Mouse (Mus musculus) intestine, embryonic 15.5 days (tissue): ENCODE measurements at regions not wholly inside any gene's neighbourhood (a gene's known extent, or its start where the extent isn't known, plus 50 kb on each side); places are given as distances from the start of the nearest gene placed in this dataset.
A peak's percentile ranks its signal among the peaks of the same experiment; 100 is the strongest.

Experiments
- ATAC-seq: fragments of 200-750 bp; cut with Nextera tagmentation; 2 replicates; pipeline ENCODE4 v1.8.0; 2017; ENCODE audit warnings: moderate TSS enrichment, moderate library complexity
- H3K27ac ChIP-seq: fragments of 300-500 bp; sonication (generic); 2 replicates; pipeline ENCODE4 v1.5.1; 2015; ENCODE audit warnings: mild to moderate bottlenecking, inconsistent platforms
- H3K27me3 ChIP-seq: fragments of 300-500 bp; sonication (generic); replicated peaks from 2 replicates; pipeline ENCODE4 v1.6.1; 2015; ENCODE audit warnings: inconsistent platforms
- H3K36me3 ChIP-seq: fragments of 300-500 bp; sonication (generic); 2 replicates; pipeline ENCODE4 v1.6.1; 2015; ENCODE audit warnings: inconsistent platforms
- H3K4me1 ChIP-seq: fragments of 300-500 bp; sonication (generic); replicated peaks from 2 replicates; pipeline ENCODE4 v1.6.1; 2015; ENCODE audit warnings: inconsistent platforms
- H3K4me2 ChIP-seq: fragments of 300-500 bp; sonication (generic); replicated peaks from 2 replicates; pipeline ENCODE4 v1.6.1; 2015; ENCODE audit warnings: mild to moderate bottlenecking, inconsistent platforms
- H3K4me3 ChIP-seq: fragments of 300-500 bp; sonication (generic); replicated peaks from 2 replicates; pipeline ENCODE4 v1.5.1; 2015; ENCODE audit warnings: inconsistent platforms
- H3K9ac ChIP-seq: fragments of 300-500 bp; sonication (generic); 2 replicates; pipeline ENCODE4 v1.6.1; 2015; ENCODE audit warnings: inconsistent platforms
- H3K9me3 ChIP-seq: fragments of 300-500 bp; sonication (generic); 2 replicates; pipeline ENCODE4 v1.6.1; 2016; ENCODE audit warnings: inconsistent platforms
- WGBS: fragments of 180-500 bp; shearing (Covaris S2); methylation state at CpG from one replicate; pipeline ENCODE4 v1.1.7; 2015; 5-methylcytosine and 5-hydroxymethylcytosine counted together

DNA sequence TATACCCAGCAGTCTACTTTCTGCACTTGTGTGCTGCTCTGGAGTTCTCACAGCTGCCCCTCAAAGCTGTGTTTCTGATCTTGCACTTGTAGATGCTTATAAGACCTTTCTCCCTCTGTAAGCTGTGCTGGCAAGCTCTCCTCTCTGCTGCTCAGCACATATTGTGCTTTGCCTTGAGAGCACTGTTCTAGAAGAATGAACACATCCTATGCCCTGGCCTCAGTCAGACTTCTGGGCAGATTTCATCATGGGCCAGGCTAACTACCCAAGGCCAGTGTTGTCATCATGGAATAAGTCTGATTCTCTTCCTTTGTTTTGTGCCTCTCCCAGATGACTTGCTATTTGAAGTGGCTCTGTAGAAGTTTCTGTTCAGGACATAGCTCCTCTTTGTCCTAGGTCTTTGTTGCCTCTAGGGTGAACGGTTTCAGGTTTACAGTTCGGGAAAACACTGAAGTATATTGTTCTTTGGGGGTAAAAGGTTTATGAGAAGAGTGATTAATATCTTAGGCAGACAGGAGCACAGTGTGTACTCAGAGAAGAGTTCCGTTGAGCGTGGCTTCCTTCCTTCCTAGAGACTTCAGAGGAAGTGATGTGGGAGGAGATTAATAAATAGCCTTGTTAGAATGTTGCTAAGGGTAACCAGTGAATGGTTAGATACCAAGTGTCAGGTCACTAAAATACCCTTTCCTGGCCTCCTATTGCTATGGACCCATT lies 70.8 kb downstream of the Pcdh18 start:
- no peak overlapping the region for H3K27ac ChIP-seq
- no peaks in the 10 kb centered on the region for H3K27me3 ChIP-seq
- no peaks in the 10 kb centered on the region for H3K9me3 ChIP-seq
- H3K4me1 ChIP-seq, result no peaks in the 10 kb centered on the region
- no peak overlapping the region for H3K4me3 ChIP-seq
- no peak for ATAC-seq
- H3K36me3 ChIP-seq, result no peaks in the 10 kb centered on the region
- no peak overlapping the region for H3K4me2 ChIP-seq
- 45% methylated on average over 4 of the region's 4 CpGs for WGBS
- no peak overlapping the region for H3K9ac ChIP-seq

- H3K4me3 ChIP-seq, result no peak overlapping the region
- 80% methylated on average over 6 of the region's 6 CpGs for WGBS
Measured at GRCm38 (mm10) chr3:49674921-49675320, 82.2 kb downstream of the Pcdh18 start.

DNA sequence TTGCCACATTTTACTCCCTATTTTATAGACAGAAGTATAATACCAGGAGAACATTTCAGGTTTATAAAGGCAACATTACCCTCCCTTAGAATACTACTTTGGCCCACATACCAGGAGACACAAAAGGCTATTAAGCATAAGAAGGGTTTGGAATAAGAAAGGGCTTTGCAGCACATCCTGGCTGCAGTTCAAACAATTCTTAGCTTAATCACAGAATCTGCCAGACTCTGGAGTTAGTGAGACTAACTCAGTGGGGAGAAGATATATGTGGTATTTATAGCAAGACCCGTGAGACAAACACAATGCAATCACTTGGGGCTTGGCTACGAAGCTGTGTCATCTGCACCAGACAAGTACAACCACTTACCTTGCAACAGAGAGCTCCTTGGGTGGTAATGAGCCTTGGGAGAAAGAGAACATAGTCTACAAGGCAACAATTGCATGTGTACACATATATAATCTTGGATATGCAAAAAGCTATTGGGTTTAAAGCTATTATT lies 84.4 kb downstream of the Pcdh18 start:
- H3K27ac ChIP-seq, result no peak overlapping the region
- H3K4me1 ChIP-seq, result no peaks in the 10 kb centered on the region
- 34% methylated on average over 2 of the region's 2 CpGs for WGBS
- H3K27me3 ChIP-seq, result no peaks in the 10 kb centered on the region
- H3K4me2 ChIP-seq, result no peak overlapping the region
- no peak overlapping the region for H3K9ac ChIP-seq
- H3K9me3 ChIP-seq, result no peaks in the 10 kb centered on the region
- ATAC-seq, result no peak
- H3K36me3 ChIP-seq, result no peaks in the 10 kb centered on the region
- no peak overlapping the region for H3K4me3 ChIP-seq

More at GRCm38 (mm10) chr3:49674921-49675320, 82.2 kb downstream of the Pcdh18 start:
- no peaks in the 10 kb centered on the region for H3K4me1 ChIP-seq
- H3K36me3 ChIP-seq, result no peaks in the 10 kb centered on the region
- no peaks in the 10 kb centered on the region for H3K9me3 ChIP-seq
- no peak overlapping the region for H3K9ac ChIP-seq
- no peaks in the 10 kb centered on the region for H3K27me3 ChIP-seq
- no peak for ATAC-seq
- no peak overlapping the region for H3K4me2 ChIP-seq
- no peak overlapping the region for H3K27ac ChIP-seq

DNA sequence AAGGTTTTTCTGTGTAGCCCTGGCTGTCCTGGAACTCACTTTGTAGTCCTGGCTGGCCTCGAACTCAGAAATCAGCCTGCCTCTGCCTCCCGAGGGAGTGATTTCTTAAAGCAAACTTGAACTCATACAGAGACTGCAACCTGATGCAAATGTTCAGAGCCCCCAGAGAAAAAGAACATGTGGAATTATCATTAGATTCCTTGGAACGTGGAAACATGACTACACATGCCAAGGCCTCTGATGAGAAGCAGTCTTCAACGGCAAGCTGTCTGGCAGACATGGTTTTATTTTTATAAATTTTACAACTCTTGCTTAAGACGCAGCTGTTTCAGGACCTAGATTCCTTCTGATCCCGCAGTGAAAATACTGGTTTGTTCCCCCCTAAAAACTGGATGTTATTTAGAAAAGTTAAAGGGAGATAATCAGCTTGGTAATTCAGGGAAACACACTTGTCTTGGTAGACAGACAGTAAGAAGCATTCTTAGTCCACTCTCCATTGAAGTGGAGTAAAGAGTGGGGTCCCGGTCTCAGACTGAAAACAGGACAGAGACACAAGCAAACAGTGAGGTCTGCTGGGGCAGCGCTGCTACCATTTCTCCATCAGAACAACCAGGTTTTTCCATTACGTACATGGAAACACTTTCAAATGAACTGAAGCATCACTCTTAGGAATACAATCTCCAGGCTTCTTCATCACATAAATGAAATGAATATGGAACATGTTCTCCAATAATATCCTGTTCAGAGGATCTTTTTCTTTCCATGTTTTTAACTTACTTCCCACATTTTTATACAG lies 89.4 kb downstream of the Pcdh18 start:
- 76% methylated on average over 9 of the region's 9 CpGs for WGBS
- Histone ChIP-seq H3K4me2 (no peak overlapping the region), H3K9ac (no peak overlapping the region), H3K27me3 (no peaks in the 10 kb centered on the region), H3K9me3 (no peaks in the 10 kb centered on the region), H3K36me3 (no peaks in the 10 kb centered on the region), H3K27ac (no peak overlapping the region), H3K4me1 (no peaks in the 10 kb centered on the region), H3K4me3 (no peak overlapping the region)
- no peak for ATAC-seq

GRCm38 (mm10) chr3:49666516-49666915 lies 90.6 kb downstream of the Pcdh18 start:
- H3K36me3 ChIP-seq, result no peaks in the 10 kb centered on the region
- no peak overlapping the region for H3K27ac ChIP-seq
- WGBS, result 72% methylated on average over 2 of the region's 2 CpGs
- ATAC-seq, result no peak
- no peaks in the 10 kb centered on the region for H3K9me3 ChIP-seq
- no peak overlapping the region for H3K9ac ChIP-seq
- no peaks in the 10 kb centered on the region for H3K4me1 ChIP-seq
- H3K4me3 ChIP-seq, result no peak overlapping the region
- H3K4me2 ChIP-seq, result no peak overlapping the region
- H3K27me3 ChIP-seq, result no peaks in the 10 kb centered on the region

GRCm38 (mm10) chr3:49648895-49649175 lies 108.3 kb downstream of the Pcdh18 start:
- no peak for ATAC-seq
- H3K9ac ChIP-seq, result no peak overlapping the region
- no peaks in the 10 kb centered on the region for H3K9me3 ChIP-seq
- no peaks in the 10 kb centered on the region for H3K27me3 ChIP-seq
- H3K27ac ChIP-seq, result no peak overlapping the region
- H3K4me2 ChIP-seq, result no peak overlapping the region
- no peak overlapping the region for H3K4me3 ChIP-seq
- H3K4me1 ChIP-seq, result no peaks in the 10 kb centered on the region
- H3K36me3 ChIP-seq, result no peaks in the 10 kb centered on the region
- WGBS, result 29% methylated on average over 1 of the region's 1 CpGs

- H3K9me3 ChIP-seq, result no peaks in the 10 kb centered on the region
- no peaks in the 10 kb centered on the region for H3K36me3 ChIP-seq
- no peak overlapping the region for H3K9ac ChIP-seq
- no peaks in the 10 kb centered on the region for H3K27me3 ChIP-seq
- peak; percentile 67 for ATAC-seq
- no peak overlapping the region for H3K4me3 ChIP-seq
- no peak overlapping the region for H3K4me2 ChIP-seq
- H3K4me1 ChIP-seq, result no peaks in the 10 kb centered on the region
- H3K27ac ChIP-seq, result peak overlapping the region; percentile 51
- 56% methylated on average over 5 of the region's 5 CpGs for WGBS
Measured at GRCm38 (mm10) chr3:49648040-49648894, 108.9 kb downstream of the Pcdh18 start.

- H3K27me3 ChIP-seq, result no peaks in the 10 kb centered on the region
- H3K9me3 ChIP-seq, result no peaks in the 10 kb centered on the region
- H3K36me3 ChIP-seq, result no peaks in the 10 kb centered on the region
- H3K4me3 ChIP-seq, result no peak overlapping the region
- H3K27ac ChIP-seq, result no peak overlapping the region
- no peaks in the 10 kb centered on the region for H3K4me1 ChIP-seq
- no peak overlapping the region for H3K4me2 ChIP-seq
- no peak for ATAC-seq
- WGBS, result 93% methylated on average over 4 of the region's 4 CpGs
- no peak overlapping the region for H3K9ac ChIP-seq
Measured at GRCm38 (mm10) chr3:49644993-49645392, 112.1 kb downstream of the Pcdh18 start.

- Histone ChIP-seq H3K27me3 (no peaks in the 10 kb centered on the region), H3K4me1 (no peaks in the 10 kb centered on the region), H3K36me3 (no peaks in the 10 kb centered on the region), H3K4me3 (no peak overlapping the region), H3K27ac (0 out of 2 replicates have a peak overlapping the region, but pooled peaks have one; percentile 17), H3K4me2 (no peak overlapping the region), H3K9ac (no peak overlapping the region), H3K9me3 (no peaks in the 10 kb centered on the region)
- WGBS, result 90% methylated on average over 8 of the region's 8 CpGs
- ATAC-seq, result no peak
Measured at GRCm38 (mm10) chr3:49643871-49644270, 113.3 kb downstream of the Pcdh18 start.

- Histone ChIP-seq H3K9me3 (no peaks in the 10 kb centered on the region), H3K4me1 (no peaks in the 10 kb centered on the region), H3K4me2 (no peak overlapping the region), H3K9ac (no peak overlapping the region), H3K27ac (peak overlapping the region; percentile 56; the same call in 1 of the 2 replicates), H3K27me3 (no peaks in the 10 kb centered on the region), H3K4me3 (no peak overlapping the region), H3K36me3 (no peaks in the 10 kb centered on the region)
- WGBS, result 39% methylated on average over 4 of the region's 4 CpGs
- ATAC-seq, result peak; percentile 95
Measured at GRCm38 (mm10) chr3:49641966-49642758, 115.0 kb downstream of the Pcdh18 start.

- 46% methylated on average over 1 of the region's 1 CpGs for WGBS
- no peak overlapping the region for H3K4me3 ChIP-seq
- H3K4me1 ChIP-seq, result no peaks in the 10 kb centered on the region
- no peaks in the 10 kb centered on the region for H3K27me3 ChIP-seq
- H3K36me3 ChIP-seq, result no peaks in the 10 kb centered on the region
- H3K27ac ChIP-seq, result no peak overlapping the region
- H3K9me3 ChIP-seq, result no peaks in the 10 kb centered on the region
- peak; percentile 51 for ATAC-seq
- H3K9ac ChIP-seq, result no peak overlapping the region
- H3K4me2 ChIP-seq, result no peak overlapping the region
Measured at GRCm38 (mm10) chr3:49641411-49641810, 115.7 kb downstream of the Pcdh18 start.
